Mouse (Mus musculus) limb, embryonic 11.5 days (tissue): ENCODE results near the gene Nfs1. TPM values are rescaled to one million over a fixed set of nuclear protein-coding genes. Genes with fewer than 3 reads are reported as not detected.

Experiments
- ATAC-seq: fragments of 200-750 bp; cut with Nextera tagmentation; 2 replicates; pipeline ENCODE4 v1.8.0; 2017; ENCODE audit warnings: low read depth; ENCODE audit not compliant: insufficient number of reproducible peaks, low FRiP score, low TSS enrichment
- DNase-seq: peaks from one replicate; pipeline ENCODE4 v3.0.0-alpha.2; 2015; ENCODE audit warnings: low spot score
- H3K27ac ChIP-seq: fragments of 300-500 bp; sonication (generic); replicated peaks from 2 replicates; pipeline ENCODE4 v1.5.1; 2014; ENCODE audit warnings: low read depth, mild to moderate bottlenecking, low read length
- H3K27me3 ChIP-seq: fragments of 300-500 bp; sonication (generic); 2 replicates; pipeline ENCODE4 v1.6.1; 2014; ENCODE audit warnings: mild to moderate bottlenecking, low read length, mixed read lengths; ENCODE audit not compliant: control insufficient read depth, insufficient read depth
- H3K36me3 ChIP-seq: fragments of 300-500 bp; sonication (generic); 2 replicates; pipeline ENCODE4 v1.6.1; 2014; ENCODE audit warnings: mild to moderate bottlenecking, low read length, moderate library complexity, mixed read lengths; ENCODE audit not compliant: control insufficient read depth, insufficient read depth
- H3K4me1 ChIP-seq: fragments of 300-500 bp; sonication (generic); 2 replicates; pipeline ENCODE4 v1.6.1; 2014; ENCODE audit warnings: low read length, mixed read lengths; ENCODE audit not compliant: control insufficient read depth, insufficient read depth
- H3K4me2 ChIP-seq: fragments of 300-500 bp; sonication (generic); 2 replicates; pipeline ENCODE4 v1.6.1; 2014; ENCODE audit warnings: low read depth, mild to moderate bottlenecking, moderate library complexity; ENCODE audit not compliant: severe bottlenecking
- H3K4me3 ChIP-seq: fragments of 300-500 bp; sonication (generic); 2 replicates; pipeline ENCODE4 v1.5.1; 2014; ENCODE audit warnings: low read depth, low read length
- H3K9ac ChIP-seq: fragments of 300-500 bp; sonication (generic); 2 replicates; pipeline ENCODE4 v1.6.1; 2014; ENCODE audit warnings: mild to moderate bottlenecking, low read length
- H3K9me3 ChIP-seq: fragments of 300-500 bp; sonication (generic); 2 replicates; pipeline ENCODE4 v1.6.1; 2016; ENCODE audit warnings: low read length; ENCODE audit not compliant: control insufficient read depth
- WGBS: fragments of 180-500 bp; shearing (Covaris S2); extraction: QIAGEN DNeasy Blood & Tissue Kit; methylation state at CpG from one replicate; pipeline ENCODE4 v1.1.7; 2014; 5-methylcytosine and 5-hydroxymethylcytosine counted together
- polyA plus RNA-seq: library from polyadenylated mRNA; unstranded; fragments of >200 nt; fragmentation: Nextera tagmentation; extraction: Ambion mirVana; gene quantifications from 2 replicates; pipeline ENCODE4 v1.2.1, GENCODE M21; 2014

Gene Nfs1
- polyA plus RNA-seq, 1 experiment from 2014 or later = 33.0 TPM

GRCm38 (mm10) chr2:156151538-156151937, 7.6 kb upstream of the Nfs1 start:
- no peak for ATAC-seq

GRCm38 (mm10) chr2:156147316-156147915, 3.4 kb upstream of the Nfs1 start:
- no peak overlapping the region for H3K27ac ChIP-seq
- 95% methylated on average over 3 of the region's 3 CpGs for WGBS
- no peaks in the 10 kb centered on the region for H3K4me1 ChIP-seq
- ATAC-seq = no peak
- H3K36me3 ChIP-seq = peaks cover 15% of the 10 kb centered on the region
- H3K27me3 ChIP-seq = no peaks in the 10 kb centered on the region
- no peak for DNase-seq
- H3K9me3 ChIP-seq = no peaks in the 10 kb centered on the region
- H3K4me3 ChIP-seq = no peak overlapping the region
- H3K9ac ChIP-seq = no peak overlapping the region
- no peak overlapping the region for H3K4me2 ChIP-seq

More at GRCm38 (mm10) chr2:156151538-156151937, 7.6 kb upstream of the Nfs1 start:
- Histone ChIP-seq H3K27me3 (no peaks in the 10 kb centered on the region), H3K4me2 (no peak overlapping the region), H3K36me3 (peaks cover 25% of the 10 kb centered on the region), H3K9ac (no peak overlapping the region), H3K9me3 (no peaks in the 10 kb centered on the region), H3K4me1 (no peaks in the 10 kb centered on the region), H3K4me3 (no peak overlapping the region), H3K27ac (no peak overlapping the region)
- no peak for DNase-seq

- Histone ChIP-seq H3K4me2 (no peak overlapping the region), H3K4me1 (no peaks in the 10 kb centered on the region), H3K9ac (no peak overlapping the region), H3K27me3 (no peaks in the 10 kb centered on the region), H3K27ac (no peak overlapping the region), H3K4me3 (no peak overlapping the region), H3K36me3 (peaks cover 15% of the 10 kb centered on the region), H3K9me3 (no peaks in the 10 kb centered on the region)
- WGBS = 75% methylated on average over 5 of the region's 5 CpGs
- no peak for DNase-seq
- no peak for ATAC-seq
Measured at GRCm38 (mm10) chr2:156146272-156146989, 2.4 kb upstream of the Nfs1 start.

GRCm38 (mm10) chr2:156145486-156146130, 1.6 kb upstream of the Nfs1 start:
- no peak overlapping the region; the same call in 1 of the 2 replicates for H3K4me2 ChIP-seq

DNA sequence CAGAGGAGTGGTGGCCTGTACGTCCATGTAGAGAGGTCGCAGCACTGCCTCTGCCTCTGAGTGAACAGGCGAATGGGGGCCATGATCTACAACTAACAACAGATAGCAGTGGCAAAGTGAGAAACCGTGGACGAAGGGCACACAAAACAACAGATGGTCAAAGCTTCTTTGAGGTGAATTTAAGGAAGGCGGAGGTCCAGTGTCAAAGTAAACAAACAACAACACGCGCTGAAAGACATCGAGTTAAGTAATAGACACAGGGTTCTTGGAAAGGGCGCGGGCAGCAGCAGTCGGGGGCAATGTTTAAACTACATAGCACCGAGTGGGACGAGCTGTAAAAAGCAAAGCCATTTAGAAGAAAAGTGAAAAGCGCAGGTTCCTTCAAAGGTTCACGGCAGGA, 619 bp downstream of the Nfs1 start:
- Histone ChIP-seq H3K4me1 (no peaks in the 10 kb centered on the region), H3K27me3 (no peaks in the 10 kb centered on the region), H3K27ac (no peak overlapping the region; the same call in 1 of the 2 replicates), H3K9me3 (no peaks in the 10 kb centered on the region), H3K36me3 (peaks cover 2% of the 10 kb centered on the region; the same call in 1 of the 2 replicates), H3K4me2 (peak overlapping the region; percentile 55), H3K4me3 (peak overlapping the region; percentile 86), H3K9ac (peak overlapping the region; percentile 93)
- DNase-seq = no peak
- no peak for ATAC-seq
- WGBS = under 1% methylated on average over 16 of the region's 16 CpGs

More at GRCm38 (mm10) chr2:156145486-156146130, 1.6 kb upstream of the Nfs1 start:
- H3K4me3 ChIP-seq = no peak overlapping the region
- ATAC-seq (no peak), DNase-seq (no peak)
- peaks cover 11% of the 10 kb centered on the region for H3K36me3 ChIP-seq
- no peak overlapping the region for H3K27ac ChIP-seq
- no peak overlapping the region for H3K9ac ChIP-seq
- 63% methylated on average over 11 of the region's 11 CpGs for WGBS
- no peaks in the 10 kb centered on the region for H3K9me3 ChIP-seq
- no peaks in the 10 kb centered on the region for H3K27me3 ChIP-seq
- no peaks in the 10 kb centered on the region for H3K4me1 ChIP-seq

DNA sequence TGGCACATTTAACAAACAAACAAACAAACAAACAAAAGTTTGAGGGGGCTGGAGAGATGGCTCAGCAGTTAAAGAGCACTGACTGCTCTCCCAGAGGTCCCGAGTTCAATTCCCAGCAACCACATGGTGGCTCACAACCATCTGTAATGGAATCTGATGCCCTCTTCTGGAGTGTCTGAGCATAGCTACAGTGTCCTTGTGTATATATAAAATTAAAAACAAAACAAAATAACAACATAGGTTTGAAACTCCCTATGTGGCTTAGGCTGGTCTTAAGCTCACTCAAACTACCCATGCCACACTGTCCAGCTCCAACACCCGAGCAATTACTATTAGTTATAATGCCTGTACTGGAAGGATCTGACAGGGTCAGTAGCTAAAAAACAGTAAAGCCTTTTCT, 1.2 kb downstream of the Nfs1 start:
- no peak for ATAC-seq
- Histone ChIP-seq H3K4me1 (no peaks in the 10 kb centered on the region), H3K9me3 (no peaks in the 10 kb centered on the region), H3K27me3 (no peaks in the 10 kb centered on the region), H3K9ac (no peak overlapping the region), H3K27ac (no peak overlapping the region), H3K36me3 (no peaks in the 10 kb centered on the region; the same call in 1 of the 2 replicates), H3K4me3 (no peak overlapping the region), H3K4me2 (peak overlapping the region; percentile 55; the same call in 1 of the 2 replicates)
- DNase-seq = no peak
- 87% methylated on average over 2 of the region's 2 CpGs for WGBS

DNA sequence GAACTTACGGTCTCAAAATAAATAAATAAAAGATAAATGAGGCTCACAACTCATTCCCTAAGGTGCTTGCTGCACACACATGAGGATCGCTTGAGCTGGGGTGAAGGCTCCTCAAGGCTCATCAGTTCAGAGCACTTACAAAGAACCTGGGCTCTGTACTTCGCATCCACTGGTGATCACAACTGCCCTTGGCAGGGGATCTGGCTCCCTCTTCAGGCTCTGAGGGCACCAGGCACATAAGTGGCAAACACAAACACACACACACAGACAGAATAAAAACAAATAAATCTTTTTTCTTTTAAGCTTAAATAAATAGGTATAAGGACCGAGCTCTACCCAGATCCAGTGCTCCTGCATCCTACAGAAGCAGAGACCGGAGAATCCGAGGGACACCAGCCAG, 8.3 kb downstream of the Nfs1 start:
- no peak overlapping the region for H3K4me3 ChIP-seq
- DNase-seq = no peak
- no peak for ATAC-seq
- no peaks in the 10 kb centered on the region for H3K9me3 ChIP-seq
- no peak overlapping the region for H3K9ac ChIP-seq
- peaks cover 4% of the 10 kb centered on the region for H3K36me3 ChIP-seq
- H3K27ac ChIP-seq = no peak overlapping the region
- H3K27me3 ChIP-seq = no peaks in the 10 kb centered on the region
- H3K4me1 ChIP-seq = no peaks in the 10 kb centered on the region
- H3K4me2 ChIP-seq = no peak overlapping the region
- WGBS = 86% methylated on average over 6 of the region's 6 CpGs

DNA sequence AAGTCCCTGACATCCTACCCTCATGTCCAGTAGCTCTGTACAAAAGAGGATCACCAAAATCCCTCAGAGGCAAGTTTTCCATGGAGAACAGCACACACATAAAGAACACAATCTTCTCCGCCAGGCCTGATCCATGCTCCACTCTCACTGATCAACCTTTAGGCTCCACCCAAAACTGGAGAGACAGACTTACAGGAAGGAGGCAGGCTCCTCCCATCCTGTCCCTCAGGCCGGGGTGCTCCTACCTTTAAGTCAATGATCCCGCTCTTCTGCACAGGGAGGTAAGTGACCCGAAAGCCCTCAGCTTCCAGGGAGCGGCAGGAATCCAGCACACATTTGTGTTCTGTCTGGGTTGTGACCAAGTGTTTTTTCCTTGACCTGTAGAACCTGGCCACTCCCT, 9.8 kb downstream of the Nfs1 start:
- no peaks in the 10 kb centered on the region for H3K9me3 ChIP-seq
- H3K4me2 ChIP-seq = no peak overlapping the region
- H3K9ac ChIP-seq = no peak overlapping the region
- ATAC-seq (no peak), DNase-seq (no peak)
- H3K36me3 ChIP-seq = peaks cover 4% of the 10 kb centered on the region; the same call in 1 of the 2 replicates
- 88% methylated on average over 5 of the region's 5 CpGs for WGBS
- no peaks in the 10 kb centered on the region for H3K27me3 ChIP-seq
- H3K4me1 ChIP-seq = no peaks in the 10 kb centered on the region
- H3K27ac ChIP-seq = no peak overlapping the region
- H3K4me3 ChIP-seq = no peak overlapping the region
